Mouse (Mus musculus) ES-Bruce4 (cell line): Measurements from ENCODE around the gene Rogdi. TPM values are rescaled to one million over a fixed set of nuclear protein-coding genes. Genes with fewer than 3 reads are reported as not detected.

Experiments used
- H3K27ac ChIP-seq: 2 replicates; pipeline ENCODE4 v1.5.1; 2012; ENCODE audit warnings: low read length, inconsistent platforms; ENCODE audit not compliant: insufficient read depth
- H3K27me3 ChIP-seq: 2 replicates; pipeline ENCODE4 v1.6.1; 2012; ENCODE audit warnings: mild to moderate bottlenecking, low read length, inconsistent platforms; ENCODE audit not compliant: control insufficient read depth, poor library complexity, insufficient read depth, severe bottlenecking
- H3K36me3 ChIP-seq: 2 replicates; pipeline ENCODE4 v1.6.1; 2012; ENCODE audit warnings: inconsistent platforms, mild to moderate bottlenecking, low read length, moderate library complexity; ENCODE audit not compliant: control insufficient read depth, poor library complexity, insufficient read depth, severe bottlenecking
- H3K4me1 ChIP-seq: one replicate; pipeline ENCODE4 v1.8.1; 2011; ENCODE audit warnings: low read length; ENCODE audit not compliant: control insufficient read depth, insufficient read depth
- H3K4me3 ChIP-seq: 2 replicates; pipeline ENCODE4 v1.5.1; 2011; ENCODE audit warnings: low read depth, mild to moderate bottlenecking, low read length
- H3K9ac ChIP-seq: 2 replicates; pipeline ENCODE4 v1.6.1; 2012; ENCODE audit warnings: low read depth, mild to moderate bottlenecking, inconsistent platforms; ENCODE audit not compliant: poor library complexity, severe bottlenecking
- H3K9me3 ChIP-seq: replicated peaks from 2 replicates; pipeline ENCODE4 v1.6.1; 2012; ENCODE audit warnings: mild to moderate bottlenecking, low read length, inconsistent platforms; ENCODE audit not compliant: control insufficient read depth, poor library complexity, insufficient read depth, severe bottlenecking
- CTCF ChIP-seq: IDR thresholded peaks from one replicate; pipeline ENCODE4 v1.8.1; 2011; ENCODE audit warnings: low read depth, low read length
- EP300 ChIP-seq: IDR thresholded peaks from 2 replicates; pipeline ENCODE4 v1.6.1; 2011; ENCODE audit warnings: low read depth, low read length; ENCODE audit not compliant: insufficient read depth
- POLR2A ChIP-seq: IDR thresholded peaks from one replicate; pipeline ENCODE4 v1.8.1; 2011; ENCODE audit warnings: low read length; ENCODE audit not compliant: insufficient read depth
- polyA plus RNA-seq: library from polyadenylated mRNA; stranded (reverse); fragments of >200 nt; gene quantifications from 2 replicates; pipeline ENCODE4 v1.2.4, GENCODE M21; 2011; ENCODE audit warnings: low read depth; ENCODE audit not compliant: missing spikeins, insufficient read depth, insufficient read length

Rogdi gene
- polyA plus RNA-seq, 1 experiment = 40.8 TPM

DNA sequence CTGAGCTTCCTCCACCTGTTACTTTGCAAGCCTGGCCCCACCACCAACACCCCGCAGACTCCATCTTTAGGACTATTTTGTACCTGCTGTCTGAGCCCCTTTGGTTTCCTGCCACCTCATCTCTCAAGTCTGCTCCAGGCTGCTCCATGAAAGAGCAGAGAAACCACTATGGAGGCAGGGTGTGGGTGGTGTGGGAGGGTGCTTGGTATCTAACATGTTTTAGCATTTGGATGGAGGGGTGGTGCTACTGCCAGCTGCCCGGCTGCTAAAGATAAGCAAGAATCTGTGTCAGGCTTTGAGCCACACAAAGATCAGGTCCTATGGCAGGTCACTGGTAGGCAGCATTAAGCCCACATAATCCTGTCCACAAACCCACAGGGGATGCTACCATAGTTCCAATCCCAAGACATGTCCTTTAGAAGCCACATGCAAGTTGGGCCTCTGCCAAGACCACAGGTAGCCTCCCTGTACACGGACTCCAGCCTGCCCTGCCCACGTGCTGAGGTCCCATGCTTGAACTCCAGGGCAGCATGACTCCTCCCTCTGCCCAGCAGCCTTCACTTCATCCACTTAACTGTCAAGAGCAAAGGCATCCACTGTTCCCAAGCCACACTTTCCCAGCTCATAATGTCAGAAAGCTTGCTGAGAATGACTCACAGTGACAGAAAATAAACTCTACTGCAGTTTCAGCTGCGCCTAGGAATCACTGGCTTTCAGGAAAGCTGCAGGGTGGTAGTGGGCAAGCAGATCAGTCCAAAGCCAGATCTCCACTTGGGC is 34.9 kb downstream of the Rogdi start:
- no peaks in the 10 kb centered on the region for H3K9me3 ChIP-seq
- H3K36me3 ChIP-seq = no peaks in the 10 kb centered on the region
- no peaks in the 10 kb centered on the region for H3K4me1 ChIP-seq
- H3K27me3 ChIP-seq = no peaks in the 10 kb centered on the region
- H3K27ac ChIP-seq = no peak overlapping the region
- no peak overlapping the region for H3K9ac ChIP-seq
- no peak for TF ChIP-seq CTCF
- no peak for TF ChIP-seq EP300
- no peak for TF ChIP-seq POLR2A
- no peak overlapping the region for H3K4me3 ChIP-seq

DNA sequence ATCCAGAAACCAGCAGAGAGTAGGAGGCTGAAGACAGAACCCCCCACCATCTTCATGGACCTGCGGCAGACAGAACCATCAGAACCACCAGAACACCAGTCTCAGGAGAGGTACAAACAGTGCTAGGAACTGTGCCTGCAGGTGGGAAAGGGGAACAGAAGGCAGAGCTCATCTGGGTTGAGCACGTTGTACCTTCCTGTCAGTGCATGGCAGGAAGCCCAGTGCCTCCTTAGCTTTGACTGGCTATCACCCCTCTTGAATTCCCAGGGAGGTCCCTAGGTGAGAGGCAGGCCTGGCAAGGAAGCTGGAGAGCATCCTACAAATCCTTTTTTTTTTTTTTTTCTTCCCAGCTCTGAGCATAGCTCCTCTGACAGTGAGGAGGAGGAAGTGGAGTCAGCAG is 37.2 kb downstream of the Rogdi start:
- no peak for TF ChIP-seq EP300
- TF ChIP-seq POLR2A = no peak
- no peak for TF ChIP-seq CTCF

DNA sequence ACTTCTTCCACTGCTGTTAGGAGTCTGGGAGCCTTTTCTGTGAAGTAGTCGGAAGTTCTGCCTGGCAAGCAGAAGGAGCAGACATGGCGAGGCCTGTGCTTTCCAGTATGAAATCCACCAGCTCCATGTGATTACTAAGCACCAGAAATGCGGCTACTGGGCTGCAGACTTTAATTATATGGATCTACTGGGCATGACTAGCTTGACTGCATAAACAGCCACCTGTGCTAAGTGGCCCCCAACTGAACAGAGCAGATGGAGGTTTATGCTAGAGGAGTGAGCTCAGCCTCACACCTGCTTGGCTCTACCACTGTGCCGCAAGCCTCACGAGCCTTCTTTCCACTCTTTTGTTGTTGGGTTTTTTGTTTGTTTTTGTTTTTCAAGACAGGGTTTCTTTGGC is 38.8 kb downstream of the Rogdi start:
- Histone ChIP-seq H3K4me1 (no peaks in the 10 kb centered on the region), H3K27me3 (no peaks in the 10 kb centered on the region), H3K9me3 (no peaks in the 10 kb centered on the region), H3K27ac (no peak overlapping the region), H3K36me3 (no peaks in the 10 kb centered on the region), H3K4me3 (no peak overlapping the region), H3K9ac (no peak overlapping the region)
- TF ChIP-seq EP300 = no peak

More for the DNA sequence above, 37.2 kb downstream of the Rogdi start:
- Histone ChIP-seq H3K4me1 (no peaks in the 10 kb centered on the region), H3K36me3 (no peaks in the 10 kb centered on the region), H3K27me3 (no peaks in the 10 kb centered on the region), H3K9ac (no peak overlapping the region), H3K4me3 (no peak overlapping the region), H3K27ac (no peak overlapping the region), H3K9me3 (no peaks in the 10 kb centered on the region)

DNA sequence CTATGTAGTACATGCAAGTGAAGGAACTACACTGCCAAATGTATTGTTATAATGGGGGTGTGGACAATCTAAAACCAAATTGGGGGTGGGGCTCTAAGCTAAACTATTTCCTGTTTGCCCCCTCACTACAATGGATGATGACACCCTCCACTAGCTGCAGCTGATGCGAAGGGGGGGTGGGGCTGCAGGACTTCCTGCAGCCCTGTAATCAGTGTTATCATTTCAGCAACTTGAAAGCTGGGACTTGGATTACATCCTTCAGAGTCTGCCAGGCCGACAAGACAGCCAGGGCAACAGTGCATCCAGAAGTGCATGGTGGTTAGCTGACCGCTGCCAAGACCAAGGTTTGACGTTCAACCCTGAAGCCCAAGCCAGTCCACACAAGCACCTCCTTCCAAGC is 41.7 kb downstream of the Rogdi start:
- TF ChIP-seq EP300 = no peak
- TF ChIP-seq POLR2A = no peak
- TF ChIP-seq CTCF = no peak
- Histone ChIP-seq H3K4me3 (no peak overlapping the region), H3K36me3 (no peaks in the 10 kb centered on the region), H3K27ac (no peak overlapping the region), H3K27me3 (no peaks in the 10 kb centered on the region), H3K4me1 (no peaks in the 10 kb centered on the region), H3K9me3 (no peaks in the 10 kb centered on the region), H3K9ac (no peak overlapping the region)

DNA sequence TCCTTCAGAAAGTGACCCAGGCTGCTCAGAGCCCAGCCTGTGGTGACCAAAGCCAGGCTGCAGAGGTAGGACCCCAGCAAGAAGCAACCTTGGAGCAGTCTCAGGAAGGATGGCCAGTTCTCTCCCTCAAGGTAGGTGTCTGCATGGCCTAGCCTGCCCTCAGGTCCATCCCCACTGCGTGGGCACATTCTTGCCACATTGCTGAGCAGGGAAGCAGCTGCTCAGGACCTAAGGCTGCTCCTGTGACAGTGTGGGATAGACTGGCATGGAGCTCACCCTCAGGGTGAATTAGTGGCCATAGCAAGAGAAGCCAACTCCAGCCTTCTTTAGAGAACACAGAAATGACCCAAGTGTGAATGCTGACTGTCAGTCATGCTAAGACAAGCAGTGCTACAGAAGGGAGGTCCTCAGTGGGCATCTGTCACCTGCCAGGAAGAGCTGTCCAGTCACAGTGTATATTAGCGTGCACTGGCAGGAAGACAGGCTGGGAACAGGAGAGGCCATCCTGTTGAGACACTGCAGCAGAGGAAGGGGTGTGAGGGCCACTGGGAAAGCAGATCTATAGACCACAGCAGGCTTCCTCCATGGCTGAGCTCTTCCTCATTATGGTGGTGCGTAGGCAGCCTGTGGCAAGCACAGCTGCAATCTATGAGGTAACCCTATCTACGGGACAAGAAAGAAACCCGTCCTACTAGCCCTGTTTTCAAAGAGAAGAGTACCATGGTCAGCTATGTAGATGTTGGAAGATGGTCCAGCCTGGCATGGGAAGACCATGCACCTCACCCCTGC is 44.1 kb downstream of the Rogdi start:
- Histone ChIP-seq H3K27me3 (no peaks in the 10 kb centered on the region), H3K4me3 (no peak overlapping the region), H3K36me3 (no peaks in the 10 kb centered on the region), H3K4me1 (no peaks in the 10 kb centered on the region), H3K9ac (no peak overlapping the region), H3K9me3 (no peaks in the 10 kb centered on the region), H3K27ac (no peak overlapping the region)
- TF ChIP-seq EP300 = no peak
- no peak for TF ChIP-seq CTCF
- TF ChIP-seq POLR2A = no peak

DNA sequence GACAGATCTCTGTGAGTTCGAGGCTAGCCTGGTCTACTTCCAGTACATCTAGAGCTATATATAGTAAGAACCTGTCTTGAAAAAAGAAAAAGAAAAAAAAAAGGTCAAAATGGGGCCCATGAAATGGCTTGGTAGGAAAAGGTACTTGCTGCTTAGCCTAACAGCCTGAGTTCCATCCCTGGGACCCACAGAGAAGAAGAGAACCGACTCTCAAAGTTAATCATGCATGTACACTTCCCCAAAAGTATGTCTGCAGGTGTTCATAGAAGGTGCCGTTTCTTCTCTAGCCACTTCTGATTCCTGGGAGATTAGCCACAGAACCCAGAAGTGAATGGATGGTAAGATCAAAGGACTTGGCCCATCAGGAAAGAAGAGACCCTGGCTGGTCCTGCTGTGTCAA is 44.9 kb downstream of the Rogdi start:
- H3K9ac ChIP-seq = no peak overlapping the region
- no peak overlapping the region for H3K27ac ChIP-seq
- no peaks in the 10 kb centered on the region for H3K36me3 ChIP-seq
- no peak for TF ChIP-seq EP300
- no peak for TF ChIP-seq CTCF
- TF ChIP-seq POLR2A = no peak
- no peaks in the 10 kb centered on the region for H3K27me3 ChIP-seq
- H3K4me3 ChIP-seq = no peak overlapping the region
- H3K9me3 ChIP-seq = no peaks in the 10 kb centered on the region
- H3K4me1 ChIP-seq = no peaks in the 10 kb centered on the region
